Mouse (Mus musculus) spleen, postnatal 10 days (tissue): ENCODE data around the gene Mrnip.

Experiments used
- DNase-seq, 2 experiments: peaks; one replicate each; pipeline ENCODE4 v3.0.0; 2021 to 2022; ENCODE audit warnings: low spot score in 2 of 2

Gene Mrnip

GRCm38 (mm10) chr11:50248473-50249171 is 74.4 kb downstream of the Mrnip start:
- no peak for DNase-seq
